Mouse (Mus musculus): ENCODE data around the gene Mark4. TPM values are rescaled to one million over a fixed set of nuclear protein-coding genes. Genes with fewer than 3 reads are reported as not detected.

Gene Mark4
- polyA plus RNA-seq, 1 experiment from 2014 or later: 9.4 TPM

DNA sequence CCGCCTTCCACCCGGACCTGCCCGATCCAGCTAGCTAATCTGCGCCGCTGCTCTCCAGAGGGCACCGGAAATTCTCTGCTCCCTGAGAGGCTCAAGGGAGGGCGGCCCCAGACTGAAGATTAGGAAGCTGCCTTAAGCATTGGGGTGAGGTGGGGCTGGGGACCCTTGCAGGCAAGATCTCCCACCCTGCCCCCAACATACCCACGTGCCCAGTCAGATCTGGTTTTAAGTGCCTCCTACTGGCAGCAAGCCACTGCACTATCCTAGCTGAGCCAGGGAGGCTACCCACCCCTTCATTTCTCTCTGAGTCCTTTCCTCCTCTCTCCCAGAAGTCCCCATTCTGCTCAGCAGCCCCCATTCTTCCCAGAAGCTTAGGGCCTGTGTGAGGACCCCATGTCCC, 80.6 kb downstream of the Mark4 start:
- 76% methylated on average over 8 of the region's 8 CpGs for WGBS
- Histone ChIP-seq H3K4me2 (no peak overlapping the region), H3K9ac (no peak overlapping the region)

DNA sequence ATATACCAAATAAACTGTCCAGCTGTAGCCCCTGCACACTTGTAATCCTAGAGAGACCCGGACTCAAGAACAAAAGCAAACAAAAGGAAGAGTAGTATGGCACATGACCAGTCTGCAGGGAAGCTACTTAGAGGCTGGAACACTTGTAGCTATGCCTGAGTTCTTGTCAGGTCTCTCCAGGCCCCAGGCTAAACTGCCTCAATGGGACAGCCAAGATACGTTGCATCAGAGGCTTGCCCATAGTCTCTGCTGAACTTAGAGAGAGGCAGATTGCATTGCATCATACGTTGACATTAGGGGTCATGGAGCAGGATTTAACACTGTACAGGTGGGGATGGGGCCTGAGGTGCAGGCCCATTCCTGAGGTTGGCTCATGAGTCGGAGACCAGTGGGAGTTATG, 82.6 kb downstream of the Mark4 start:
- whole genome bisulfite sequencing: 88% methylated on average over 4 of the region's 4 CpGs
- Histone ChIP-seq H3K9ac (no peak overlapping the region), H3K4me3 (replicated peaks) (no peak overlapping the region), H3K4me1 (no peaks in the 10 kb centered on the region), H3K4me2 (no peak overlapping the region), H3K27ac (no peak overlapping the region), H3K9me3 (replicated peaks) (no peaks in the 10 kb centered on the region), H3K36me3 (no peaks in the 10 kb centered on the region), H3K27me3 (no peaks in the 10 kb centered on the region)
- ATAC-seq (replicated peaks; ENCODE audit: low FRiP score): no peak

More for the DNA sequence above, 80.6 kb downstream of the Mark4 start:
- Histone ChIP-seq H3K4me3 (replicated peaks) (no peak overlapping the region), H3K4me1 (peaks cover 8% of the 10 kb centered on the region), H3K9me3 (replicated peaks) (no peaks in the 10 kb centered on the region), H3K36me3 (no peaks in the 10 kb centered on the region), H3K27ac (no peak overlapping the region), H3K27me3 (no peaks in the 10 kb centered on the region)
- ATAC-seq (replicated peaks; ENCODE audit: low FRiP score): no peak

DNA sequence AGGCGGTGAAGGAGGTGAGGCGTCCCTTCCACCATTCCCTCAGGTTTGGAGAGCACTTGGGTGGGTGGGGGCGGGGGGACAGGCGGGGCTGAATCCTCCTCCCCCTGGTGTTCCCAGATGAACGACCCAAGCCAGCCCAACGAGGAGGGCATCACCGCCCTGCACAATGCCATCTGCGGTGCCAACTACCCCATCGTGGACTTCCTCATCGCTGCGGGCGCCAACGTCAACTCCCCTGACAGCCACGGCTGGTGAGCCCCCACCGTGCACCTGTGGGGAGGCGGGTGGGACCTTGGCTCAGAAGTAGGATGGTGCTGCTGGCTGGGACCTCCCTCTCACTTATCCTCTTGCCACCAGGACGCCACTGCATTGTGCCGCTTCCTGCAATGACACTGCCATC, 83.3 kb downstream of the Mark4 start:
- ATAC-seq (replicated peaks; ENCODE audit: low FRiP score): no peak
- no peak overlapping the region for H3K4me2 ChIP-seq
- H3K36me3 ChIP-seq: no peaks in the 10 kb centered on the region
- H3K4me3 ChIP-seq (replicated peaks): no peak overlapping the region
- no peaks in the 10 kb centered on the region for H3K27me3 ChIP-seq
- H3K4me1 ChIP-seq: no peaks in the 10 kb centered on the region
- H3K27ac ChIP-seq: no peak overlapping the region
- H3K9me3 ChIP-seq (replicated peaks): no peaks in the 10 kb centered on the region
- WGBS: 80% methylated on average over 18 of the region's 18 CpGs
- H3K9ac ChIP-seq: no peak overlapping the region

MicroRNAs within 50 kb of the gene (microRNA counts, 519-probe panel; counts per million panel counts)
- 31.7 counts per million for microRNA mmu-miR-343

Small RNA genes within 50 kb of the gene (microRNA-seq; reads per million reads assigned to microRNA genes)
- gene Mir343: not detected

Other genes starting within 250 kb of the Mark4 start
- 2.7 and 3.3 TPM in 2 replicates for gene Gpr4, start 246.3 kb downstream of the Mark4 start, polyA plus RNA-seq (2015; fragmentation: Nextera tagmentation; extraction: Ambion mirVana)
- gene Opa3, start 230.5 kb downstream of the Mark4 start, polyA plus RNA-seq (2015; fragmentation: Nextera tagmentation; extraction: Ambion mirVana): 38.8 and 40.5 TPM in 2 replicates
- gene Vasp, start 187.0 kb downstream of the Mark4 start, polyA plus RNA-seq (2015; fragmentation: Nextera tagmentation; extraction: Ambion mirVana): 87.4 and 89.8 TPM in 2 replicates
- gene Ppm1n, start 178.8 kb downstream of the Mark4 start, polyA plus RNA-seq (2015; fragmentation: Nextera tagmentation; extraction: Ambion mirVana): 0.13 TPM in 1 of 2 replicates, not detected in the other
- gene Rtn2, start 176.2 kb downstream of the Mark4 start, polyA plus RNA-seq (2015; fragmentation: Nextera tagmentation; extraction: Ambion mirVana): 8.3 and 9.2 TPM in 2 replicates
- 0.09 and 0.26 TPM in 2 replicates for gene Fosb, start 148.8 kb downstream of the Mark4 start, polyA plus RNA-seq (2015; fragmentation: Nextera tagmentation; extraction: Ambion mirVana)
- gene Ercc1, start 114.0 kb downstream of the Mark4 start, polyA plus RNA-seq (2015; fragmentation: Nextera tagmentation; extraction: Ambion mirVana): 85.7 and 87.2 TPM in 2 replicates
- 27.0 and 28.3 TPM in 2 replicates for gene Cd3eap, start 99.3 kb downstream of the Mark4 start, polyA plus RNA-seq (2015; fragmentation: Nextera tagmentation; extraction: Ambion mirVana)
- gene Ppp1r13l, start 99.1 kb downstream of the Mark4 start, polyA plus RNA-seq (2015; fragmentation: Nextera tagmentation; extraction: Ambion mirVana): 5.5 and 5.8 TPM in 2 replicates
- 16.0 and 19.5 TPM in 2 replicates for gene Ercc2, start 76.8 kb downstream of the Mark4 start, polyA plus RNA-seq (2015; fragmentation: Nextera tagmentation; extraction: Ambion mirVana)
- 5.1 and 6.3 TPM in 2 replicates for gene Klc3, start 54.7 kb downstream of the Mark4 start, polyA plus RNA-seq (2015; fragmentation: Nextera tagmentation; extraction: Ambion mirVana)
- gene Ckm, start 54.0 kb downstream of the Mark4 start, polyA plus RNA-seq (2015; fragmentation: Nextera tagmentation; extraction: Ambion mirVana): 22.6 and 58.1 TPM in 2 replicates
- 3.0 TPM in 2 replicates for gene Exoc3l2, start 4.5 kb upstream of the Mark4 start, polyA plus RNA-seq (2015; fragmentation: Nextera tagmentation; extraction: Ambion mirVana)
- gene Bloc1s3, start 49.5 kb upstream of the Mark4 start, polyA plus RNA-seq (2015; fragmentation: Nextera tagmentation; extraction: Ambion mirVana): 2.3 and 2.6 TPM in 2 replicates
- gene Trappc6a, start 49.6 kb upstream of the Mark4 start, polyA plus RNA-seq (2015; fragmentation: Nextera tagmentation; extraction: Ambion mirVana): 76.2 and 81.2 TPM in 2 replicates
- 0.10 and 0.15 TPM in 2 replicates for gene Nkpd1, start 59.0 kb upstream of the Mark4 start, polyA plus RNA-seq (2015; fragmentation: Nextera tagmentation; extraction: Ambion mirVana)
- 21.3 and 24.4 TPM in 2 replicates for gene Ppp1r37, start 104.3 kb upstream of the Mark4 start, polyA plus RNA-seq (2015; fragmentation: Nextera tagmentation; extraction: Ambion mirVana)
- gene Zfp296, start 118.5 kb upstream of the Mark4 start, polyA plus RNA-seq (2015; fragmentation: Nextera tagmentation; extraction: Ambion mirVana): 0.55 and 0.66 TPM in 2 replicates
- 148 and 161 TPM in 2 replicates for gene Gemin7, start 118.8 kb upstream of the Mark4 start, polyA plus RNA-seq (2015; fragmentation: Nextera tagmentation; extraction: Ambion mirVana)
- gene Clasrp, start 145.7 kb upstream of the Mark4 start, polyA plus RNA-seq (2015; fragmentation: Nextera tagmentation; extraction: Ambion mirVana): 50.6 and 58.6 TPM in 2 replicates
- 8.8 and 10.0 TPM in 2 replicates for gene Relb, start 170.6 kb upstream of the Mark4 start, polyA plus RNA-seq (2015; fragmentation: Nextera tagmentation; extraction: Ambion mirVana)
- gene Clptm1, start 206.2 kb upstream of the Mark4 start, polyA plus RNA-seq (2015; fragmentation: Nextera tagmentation; extraction: Ambion mirVana): 81.9 and 91.5 TPM in 2 replicates
- 8.8 and 13.1 TPM in 2 replicates for gene Apoc2, start 219.1 kb upstream of the Mark4 start, polyA plus RNA-seq (2015; fragmentation: Nextera tagmentation; extraction: Ambion mirVana)
- gene Gm44805, start 222.6 kb upstream of the Mark4 start, polyA plus RNA-seq (2015; fragmentation: Nextera tagmentation; extraction: Ambion mirVana): 2.5 TPM in 1 of 2 replicates, not detected in the other
- gene Apoc4, start 222.7 kb upstream of the Mark4 start, polyA plus RNA-seq (2015; fragmentation: Nextera tagmentation; extraction: Ambion mirVana): 2.3 and 6.6 TPM in 2 replicates
- gene Apoc1, start 233.8 kb upstream of the Mark4 start, polyA plus RNA-seq (2015; fragmentation: Nextera tagmentation; extraction: Ambion mirVana): 15.7 and 20.7 TPM in 2 replicates
- gene Apoe, start 240.4 kb upstream of the Mark4 start, polyA plus RNA-seq (2015; fragmentation: Nextera tagmentation; extraction: Ambion mirVana): 259 and 340 TPM in 2 replicates